Mouse (Mus musculus) hindbrain, embryonic 11.5 days (tissue): ENCODE data around the gene Ube2d2b. TPM values are rescaled to one million over a fixed set of nuclear protein-coding genes. Genes with fewer than 3 reads are reported as not detected.

Source experiments
- ATAC-seq: fragments of 200-750 bp; cut with Nextera tagmentation; 2 replicates; pipeline ENCODE4 v1.8.0; 2017; ENCODE audit warnings: mild to moderate bottlenecking, moderate TSS enrichment, moderate library complexity; ENCODE audit not compliant: low FRiP score
- DNase-seq: peaks from one replicate; pipeline ENCODE4 v3.0.0-alpha.2; 2015; ENCODE audit warnings: low spot score
- H3K27ac ChIP-seq: fragments of 300-500 bp; sonication (generic); 2 replicates; pipeline ENCODE4 v1.5.1; 2014; ENCODE audit warnings: mild to moderate bottlenecking, low read depth, low read length
- H3K27me3 ChIP-seq: fragments of 300-500 bp; sonication (generic); 2 replicates; pipeline ENCODE4 v1.6.1; 2014; ENCODE audit warnings: mild to moderate bottlenecking, low read length, moderate library complexity, mixed read lengths; ENCODE audit not compliant: control insufficient read depth, insufficient read depth
- H3K36me3 ChIP-seq: fragments of 300-500 bp; sonication (generic); 2 replicates; pipeline ENCODE4 v1.6.1; 2014; ENCODE audit warnings: mild to moderate bottlenecking, low read length, moderate library complexity, mixed read lengths; ENCODE audit not compliant: control insufficient read depth, insufficient read depth
- H3K4me1 ChIP-seq: fragments of 300-500 bp; sonication (generic); replicated peaks from 2 replicates; pipeline ENCODE4 v1.6.1; 2014; ENCODE audit warnings: low read length, mixed read lengths; ENCODE audit not compliant: control insufficient read depth, insufficient read depth
- H3K4me2 ChIP-seq: fragments of 300-500 bp; sonication (generic); replicated peaks from 2 replicates; pipeline ENCODE4 v1.6.1; 2014; ENCODE audit warnings: mild to moderate bottlenecking, low read depth, low read length
- H3K4me3 ChIP-seq: fragments of 300-500 bp; sonication (generic); 2 replicates; pipeline ENCODE4 v1.5.1; 2014; ENCODE audit warnings: low read depth, low read length
- H3K9ac ChIP-seq: fragments of 300-500 bp; sonication (generic); 2 replicates; pipeline ENCODE4 v1.6.1; 2014; ENCODE audit warnings: low read depth, low read length
- H3K9me3 ChIP-seq: fragments of 300-500 bp; sonication (generic); 2 replicates; pipeline ENCODE4 v1.6.1; 2016; ENCODE audit warnings: low read length; ENCODE audit not compliant: control insufficient read depth
- WGBS: fragments of 180-500 bp; shearing (Covaris S2); extraction: QIAGEN DNeasy Blood & Tissue Kit; methylation state at CpG from one replicate; pipeline ENCODE4 v1.1.7; 2014; 5-methylcytosine and 5-hydroxymethylcytosine counted together
- polyA plus RNA-seq: library from polyadenylated mRNA; unstranded; fragments of >200 nt; fragmentation: Nextera tagmentation; extraction: Ambion mirVana; gene quantifications from 2 replicates; pipeline ENCODE4 v1.2.1, GENCODE M21; 2014

Ube2d2b gene
- polyA plus RNA-seq, 1 experiment from 2014 or later: 0.46 TPM

DNA sequence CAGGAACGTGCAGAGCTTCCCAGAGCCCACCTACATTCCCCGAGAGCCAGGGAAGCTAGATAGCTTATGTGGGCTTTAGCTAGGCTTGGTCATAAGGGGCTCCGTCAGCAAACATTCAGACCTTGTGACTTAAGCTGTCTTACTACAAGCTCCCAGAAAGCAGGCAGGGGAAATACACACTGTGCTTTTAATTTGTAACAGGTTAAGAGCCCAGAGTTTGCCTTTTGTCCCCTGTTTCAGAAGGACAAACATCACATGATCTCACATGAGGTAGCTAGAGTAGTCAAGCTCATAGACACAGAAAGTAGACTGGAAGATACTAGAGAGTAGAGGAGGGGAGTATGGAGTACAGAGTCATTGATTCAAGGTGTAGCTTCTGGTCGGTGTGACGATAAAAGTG, 50.8 kb downstream of the Ube2d2b start:
- no peak overlapping the region for H3K9ac ChIP-seq
- H3K27me3 ChIP-seq: no peaks in the 10 kb centered on the region
- DNase-seq: no peak
- no peak overlapping the region for H3K4me3 ChIP-seq
- H3K36me3 ChIP-seq: no peaks in the 10 kb centered on the region
- WGBS: 85% methylated on average over 5 of the region's 5 CpGs
- H3K27ac ChIP-seq: no peak overlapping the region
- ATAC-seq: no peak
- no peaks in the 10 kb centered on the region for H3K9me3 ChIP-seq
- no peaks in the 10 kb centered on the region for H3K4me1 ChIP-seq
- no peak overlapping the region for H3K4me2 ChIP-seq

Other genes starting within 250 kb of the Ube2d2b start
- gene Rpap2, start 232.7 kb upstream of the Ube2d2b start, polyA plus RNA-seq: 21.3 and 23.2 TPM in 2 replicates
- gene Glmn, start 232.2 kb upstream of the Ube2d2b start, polyA plus RNA-seq: 34.7 and 34.9 TPM in 2 replicates
- 0.07 and 0.12 TPM in 2 replicates for gene Gfi1, start 104.1 kb upstream of the Ube2d2b start, polyA plus RNA-seq
- gene Evi5, start 45.0 kb downstream of the Ube2d2b start, polyA plus RNA-seq: 48.5 and 59.5 TPM in 2 replicates
- gene Rpl5, start 70.4 kb downstream of the Ube2d2b start, polyA plus RNA-seq: 79.5 and 83.0 TPM in 2 replicates
- 24.8 and 28.5 TPM in 2 replicates for gene Fam69a, start 157.0 kb downstream of the Ube2d2b start, polyA plus RNA-seq
- 151 and 155 TPM in 2 replicates for gene Mtf2, start 235.6 kb downstream of the Ube2d2b start, polyA plus RNA-seq